Mouse (Mus musculus) hindbrain, embryonic 16.5 days (tissue): ENCODE measurements around the gene BC052040. TPM values are rescaled to one million over a fixed set of nuclear protein-coding genes. Genes with fewer than 3 reads are reported as not detected.

Source experiments
- ATAC-seq: fragments of 200-750 bp; cut with Nextera tagmentation; 2 replicates; pipeline ENCODE4 v1.8.0; 2017; ENCODE audit warnings: moderate TSS enrichment, moderate library complexity
- H3K27ac ChIP-seq: fragments of 300-500 bp; sonication (generic); 2 replicates; pipeline ENCODE4 v1.5.1; 2014; ENCODE audit warnings: low read depth, mild to moderate bottlenecking, control low read depth, low read length, moderate library complexity
- H3K27me3 ChIP-seq: fragments of 300-500 bp; sonication (generic); replicated peaks from 2 replicates; pipeline ENCODE4 v1.6.1; 2014; ENCODE audit warnings: low read length; ENCODE audit not compliant: control insufficient read depth, insufficient read depth
- H3K36me3 ChIP-seq: fragments of 300-500 bp; sonication (generic); 2 replicates; pipeline ENCODE4 v1.6.1; 2014; ENCODE audit warnings: mild to moderate bottlenecking, low read length, moderate library complexity, mixed read lengths; ENCODE audit not compliant: control insufficient read depth, insufficient read depth
- H3K4me1 ChIP-seq: fragments of 300-500 bp; sonication (generic); 2 replicates; pipeline ENCODE4 v1.6.1; 2014; ENCODE audit warnings: low read depth, low read length; ENCODE audit not compliant: control insufficient read depth, insufficient read depth
- H3K4me2 ChIP-seq: fragments of 300-500 bp; sonication (generic); 2 replicates; pipeline ENCODE4 v1.6.1; 2014; ENCODE audit warnings: mild to moderate bottlenecking, low read length, control low read depth, moderate library complexity
- H3K4me3 ChIP-seq: fragments of 300-500 bp; sonication (generic); 2 replicates; pipeline ENCODE4 v1.5.1; 2014; ENCODE audit warnings: mild to moderate bottlenecking, low read length, control low read depth, moderate library complexity
- H3K9ac ChIP-seq: fragments of 300-500 bp; sonication (generic); 2 replicates; pipeline ENCODE4 v1.6.1; 2014; ENCODE audit warnings: low read depth, mild to moderate bottlenecking, control low read depth, low read length, moderate library complexity
- H3K9me3 ChIP-seq: fragments of 300-500 bp; sonication (generic); 2 replicates; pipeline ENCODE4 v1.6.1; 2014; ENCODE audit warnings: mild to moderate bottlenecking, low read length, moderate library complexity; ENCODE audit not compliant: control insufficient read depth
- WGBS: fragments of 180-500 bp; shearing (Covaris S2); extraction: QIAGEN DNeasy Blood & Tissue Kit; methylation state at CpG from one replicate; pipeline ENCODE4 v1.1.7; 2014; 5-methylcytosine and 5-hydroxymethylcytosine counted together
- polyA plus RNA-seq: library from polyadenylated mRNA; unstranded; fragments of >200 nt; fragmentation: Nextera tagmentation; extraction: Ambion mirVana; gene quantifications from 2 replicates; pipeline ENCODE4 v1.2.1, GENCODE M21; 2015

The BC052040 gene
- polyA plus RNA-seq, 1 experiment from 2014 or later = 20.5 TPM

DNA sequence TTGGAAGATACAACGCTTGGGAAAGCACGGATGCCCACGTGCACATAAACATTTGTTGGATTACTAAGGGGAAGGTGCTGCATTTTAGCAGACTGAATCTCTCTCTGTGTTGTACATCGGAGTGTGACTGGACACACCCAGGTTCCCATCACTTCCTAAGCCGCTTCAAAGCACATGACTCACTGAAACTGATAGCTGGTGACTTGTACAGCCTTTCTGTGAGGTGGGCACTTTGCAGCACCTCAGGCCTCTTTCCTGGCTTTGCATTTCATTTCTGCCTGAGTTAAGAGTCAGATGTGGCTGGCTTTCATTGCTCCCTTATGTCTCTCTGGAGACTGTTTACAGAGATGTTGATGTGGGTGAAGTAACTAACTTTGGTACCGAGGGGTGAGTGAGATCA, 29.0 kb downstream of the BC052040 start:
- Histone ChIP-seq H3K4me1 (peaks cover 2% of the 10 kb centered on the region; the same call in 1 of the 2 replicates), H3K9me3 (no peaks in the 10 kb centered on the region), H3K27me3 (no peaks in the 10 kb centered on the region), H3K36me3 (no peaks in the 10 kb centered on the region), H3K27ac (no peak overlapping the region), H3K9ac (no peak overlapping the region), H3K4me2 (no peak overlapping the region), H3K4me3 (no peak overlapping the region)
- 91% methylated on average over 6 of the region's 6 CpGs for WGBS
- no peak for ATAC-seq

DNA sequence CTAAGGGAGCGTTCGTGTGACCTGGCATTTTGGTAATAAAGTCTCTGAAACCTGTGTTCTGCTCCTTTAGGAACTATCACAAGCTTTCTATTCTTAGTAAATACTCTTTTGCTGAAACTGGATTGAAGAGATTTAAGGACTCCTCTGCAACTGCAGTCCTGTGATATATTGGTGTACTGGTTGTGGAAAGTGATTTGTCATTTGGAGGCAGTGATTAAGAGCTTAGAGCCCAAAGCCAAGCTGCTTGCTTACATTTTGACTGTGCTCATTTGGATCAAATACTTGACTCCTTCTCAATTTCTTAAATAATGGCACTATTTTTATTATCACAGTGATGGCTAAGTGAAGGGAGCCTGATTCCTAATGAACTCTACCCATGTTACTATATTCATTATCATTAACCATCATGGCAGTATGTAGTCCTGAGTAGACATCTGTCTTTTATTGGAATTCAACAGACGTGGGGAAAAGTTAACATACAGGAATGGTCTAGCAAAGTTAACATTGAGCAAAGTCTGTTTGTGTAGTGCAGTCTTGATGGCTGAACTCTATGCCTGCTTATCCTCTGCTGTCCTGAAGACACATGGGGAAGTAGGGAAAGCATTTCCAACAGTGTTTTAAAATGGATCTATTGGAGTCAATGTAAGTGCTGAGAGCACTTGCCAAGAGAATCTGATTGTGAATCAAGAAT, 32.5 kb downstream of the BC052040 start:
- Histone ChIP-seq H3K27me3 (no peaks in the 10 kb centered on the region), H3K4me3 (no peak overlapping the region), H3K27ac (no peak overlapping the region), H3K9me3 (no peaks in the 10 kb centered on the region), H3K4me2 (no peak overlapping the region), H3K4me1 (no peaks in the 10 kb centered on the region), H3K9ac (no peak overlapping the region), H3K36me3 (no peaks in the 10 kb centered on the region)
- 92% methylated on average over 3 of the region's 3 CpGs for WGBS
- no peak for ATAC-seq

DNA sequence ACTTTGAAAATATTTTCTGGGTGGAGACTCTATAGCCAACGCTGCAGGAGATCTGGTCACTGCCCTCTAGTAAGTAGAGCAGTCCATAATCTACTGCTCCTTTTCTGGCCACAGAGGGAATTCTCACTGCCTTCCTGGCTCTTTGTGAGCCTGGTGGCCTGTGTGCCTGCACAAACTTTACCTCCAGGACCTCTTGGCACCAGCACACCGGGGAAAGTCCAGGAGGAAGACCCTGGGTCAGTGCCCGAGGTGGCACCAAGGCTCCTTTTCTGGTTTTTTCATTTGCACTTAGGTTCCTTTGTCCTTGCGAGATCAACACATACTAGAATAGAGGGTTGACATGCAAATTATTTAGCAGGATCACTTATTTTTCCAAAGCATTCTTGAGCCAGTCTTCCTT, 47.0 kb downstream of the BC052040 start:
- no peak overlapping the region for H3K4me3 ChIP-seq
- H3K27ac ChIP-seq = no peak overlapping the region
- no peak overlapping the region for H3K9ac ChIP-seq
- no peaks in the 10 kb centered on the region for H3K36me3 ChIP-seq
- no peaks in the 10 kb centered on the region for H3K27me3 ChIP-seq
- no peaks in the 10 kb centered on the region for H3K9me3 ChIP-seq
- no peak overlapping the region for H3K4me2 ChIP-seq
- ATAC-seq = no peak
- 92% methylated on average over 4 of the region's 4 CpGs for WGBS
- H3K4me1 ChIP-seq = peaks cover 5% of the 10 kb centered on the region; the same call in 1 of the 2 replicates

DNA sequence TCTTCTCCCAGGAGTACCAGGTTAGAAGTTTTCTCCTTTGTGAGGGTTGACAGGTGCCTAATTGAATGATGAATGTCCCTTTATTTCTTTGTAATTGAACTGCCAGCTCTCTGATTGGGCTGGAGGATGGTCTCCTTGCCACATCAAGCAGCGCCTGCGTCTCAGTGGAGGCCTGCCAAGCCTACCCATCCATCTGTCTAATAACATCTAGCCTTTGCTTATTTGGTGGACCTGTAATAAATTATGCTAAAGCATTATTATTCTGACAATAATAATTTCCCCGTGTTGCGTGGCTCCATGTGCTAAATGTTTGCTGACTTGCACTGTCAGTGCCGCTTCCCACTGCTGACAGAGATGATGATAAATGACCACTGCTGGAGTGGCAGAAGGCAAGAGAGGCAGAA, 49.5 kb downstream of the BC052040 start:
- Histone ChIP-seq H3K27me3 (no peaks in the 10 kb centered on the region), H3K36me3 (no peaks in the 10 kb centered on the region), H3K9me3 (no peaks in the 10 kb centered on the region), H3K4me2 (no peak overlapping the region), H3K27ac (no peak overlapping the region), H3K4me3 (no peak overlapping the region), H3K4me1 (peaks cover 5% of the 10 kb centered on the region; the same call in 1 of the 2 replicates), H3K9ac (no peak overlapping the region)
- 24% methylated on average over 5 of the region's 5 CpGs for WGBS
- peak; percentile 90 for ATAC-seq

DNA sequence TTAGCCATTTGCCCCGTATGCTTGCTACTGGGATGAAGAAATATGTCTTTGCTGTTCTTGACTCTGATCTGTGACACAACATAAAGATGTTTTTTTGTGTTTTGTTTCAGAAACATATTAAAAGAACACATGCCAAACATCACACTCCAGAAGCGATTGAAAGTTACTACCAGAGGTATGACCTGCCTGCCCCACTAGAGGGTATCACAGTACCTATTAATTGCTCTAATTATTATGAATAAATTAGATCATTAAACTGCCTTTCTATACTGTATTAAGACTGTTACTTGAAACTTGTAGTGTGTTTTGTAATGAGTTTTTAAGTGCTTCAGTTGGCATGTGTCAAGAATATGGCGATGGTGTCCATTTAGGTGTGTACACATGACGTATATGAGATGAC, 50.3 kb downstream of the BC052040 start:
- ATAC-seq = no peak
- H3K27me3 ChIP-seq = no peaks in the 10 kb centered on the region
- no peak overlapping the region for H3K4me2 ChIP-seq
- 67% methylated on average over 4 of the region's 4 CpGs for WGBS
- H3K4me1 ChIP-seq = peaks cover 5% of the 10 kb centered on the region; the same call in 1 of the 2 replicates
- no peaks in the 10 kb centered on the region for H3K36me3 ChIP-seq
- no peak overlapping the region for H3K27ac ChIP-seq
- H3K9me3 ChIP-seq = no peaks in the 10 kb centered on the region
- H3K9ac ChIP-seq = no peak overlapping the region
- no peak overlapping the region for H3K4me3 ChIP-seq

DNA sequence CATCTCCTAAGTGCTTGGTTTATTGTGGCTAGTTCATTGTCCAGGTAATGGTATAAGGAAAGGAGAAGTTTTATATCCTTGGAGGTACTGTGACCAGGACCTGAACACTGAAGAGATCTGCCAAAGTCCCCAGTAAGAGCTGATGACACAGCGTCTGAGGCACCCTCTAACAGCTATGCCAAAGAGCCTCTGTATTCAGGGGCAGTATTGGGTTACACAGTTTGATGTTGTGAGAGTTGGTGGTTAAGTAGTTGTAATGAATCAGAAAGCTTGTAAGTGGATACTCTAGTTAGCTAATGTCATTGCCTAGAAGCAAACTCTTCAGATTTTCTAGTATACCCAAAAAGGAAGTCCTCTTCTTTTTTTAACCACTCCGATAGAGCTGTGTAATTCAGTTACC, 68.7 kb downstream of the BC052040 start:
- 95% methylated on average over 2 of the region's 2 CpGs for WGBS
- Histone ChIP-seq H3K4me3 (no peak overlapping the region), H3K9me3 (no peaks in the 10 kb centered on the region), H3K4me2 (no peak overlapping the region), H3K27me3 (no peaks in the 10 kb centered on the region), H3K4me1 (no peaks in the 10 kb centered on the region), H3K9ac (no peak overlapping the region), H3K27ac (no peak overlapping the region), H3K36me3 (no peaks in the 10 kb centered on the region)
- ATAC-seq = no peak

DNA sequence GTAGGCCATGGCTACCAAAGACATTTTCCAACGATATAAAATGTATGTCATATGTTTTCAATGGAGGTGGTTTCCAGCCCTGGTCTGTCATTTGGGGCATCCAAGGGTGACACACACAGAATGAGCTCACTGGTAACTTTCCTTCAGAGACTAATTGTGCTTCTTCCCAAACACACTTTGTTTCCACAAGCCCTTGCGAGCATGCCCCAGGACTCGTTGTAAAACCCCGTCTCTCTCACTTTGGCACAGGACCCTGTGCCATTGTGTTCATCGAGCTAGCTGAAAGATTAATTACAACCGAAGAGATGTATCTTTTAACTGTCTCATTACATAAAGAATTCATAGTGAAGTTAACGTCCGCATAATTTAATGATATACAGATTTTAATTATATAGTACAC, 78.2 kb downstream of the BC052040 start:
- no peak for ATAC-seq
- 49% methylated on average over 8 of the region's 8 CpGs for WGBS
- no peaks in the 10 kb centered on the region for H3K27me3 ChIP-seq
- no peaks in the 10 kb centered on the region for H3K36me3 ChIP-seq
- H3K9ac ChIP-seq = no peak overlapping the region
- H3K4me3 ChIP-seq = no peak overlapping the region
- H3K9me3 ChIP-seq = no peaks in the 10 kb centered on the region
- H3K4me1 ChIP-seq = peaks cover 4% of the 10 kb centered on the region
- no peak overlapping the region for H3K4me2 ChIP-seq
- H3K27ac ChIP-seq = no peak overlapping the region

DNA sequence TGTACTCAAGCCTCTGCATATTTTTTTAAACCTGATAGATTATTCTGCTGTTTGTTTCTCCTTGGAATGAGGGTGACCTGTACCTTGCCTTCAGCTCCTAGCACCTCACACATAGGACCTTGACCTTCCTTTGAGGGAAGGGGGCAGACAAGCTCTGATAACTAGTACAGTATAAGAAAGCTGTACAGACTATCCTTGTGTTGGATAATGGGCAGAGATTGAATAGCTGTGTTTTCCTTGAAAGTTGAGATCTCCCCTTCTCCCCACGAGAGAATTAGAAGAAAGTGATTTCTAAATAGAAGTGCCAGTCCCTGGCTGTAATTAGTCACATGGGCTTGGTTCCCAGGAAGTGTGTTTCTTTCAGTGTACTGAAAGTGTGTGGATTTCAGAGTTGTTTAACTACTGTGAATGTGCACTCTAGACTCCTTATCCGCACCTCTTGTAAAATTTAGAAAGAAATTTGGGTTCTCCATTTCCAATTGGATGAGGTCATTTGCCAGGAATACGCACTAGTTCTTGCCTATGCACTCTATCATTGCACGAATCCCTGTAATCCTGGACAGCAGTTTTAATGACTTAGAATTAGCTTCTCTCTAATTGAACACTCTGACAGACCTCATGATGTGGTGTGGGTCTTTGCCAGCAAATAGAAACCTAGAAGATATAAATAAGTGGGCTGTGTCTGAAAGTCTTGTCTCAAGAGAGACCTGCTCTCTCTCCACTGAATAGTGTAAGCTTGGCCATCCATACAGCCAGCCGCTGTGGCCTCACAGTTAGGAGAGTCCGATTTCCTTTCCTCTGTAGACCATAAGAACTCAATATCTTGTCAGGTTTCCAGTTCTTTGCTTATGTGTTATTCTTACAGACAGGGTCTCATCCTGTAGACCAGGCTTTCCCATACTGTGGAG, 79.0 kb downstream of the BC052040 start:
- Histone ChIP-seq H3K4me3 (no peak overlapping the region), H3K9me3 (no peaks in the 10 kb centered on the region), H3K27me3 (no peaks in the 10 kb centered on the region), H3K9ac (no peak overlapping the region), H3K4me2 (no peak overlapping the region), H3K36me3 (no peaks in the 10 kb centered on the region), H3K27ac (no peak overlapping the region), H3K4me1 (peaks cover 4% of the 10 kb centered on the region)
- 72% methylated on average over 6 of the region's 6 CpGs for WGBS
- ATAC-seq = no peak

DNA sequence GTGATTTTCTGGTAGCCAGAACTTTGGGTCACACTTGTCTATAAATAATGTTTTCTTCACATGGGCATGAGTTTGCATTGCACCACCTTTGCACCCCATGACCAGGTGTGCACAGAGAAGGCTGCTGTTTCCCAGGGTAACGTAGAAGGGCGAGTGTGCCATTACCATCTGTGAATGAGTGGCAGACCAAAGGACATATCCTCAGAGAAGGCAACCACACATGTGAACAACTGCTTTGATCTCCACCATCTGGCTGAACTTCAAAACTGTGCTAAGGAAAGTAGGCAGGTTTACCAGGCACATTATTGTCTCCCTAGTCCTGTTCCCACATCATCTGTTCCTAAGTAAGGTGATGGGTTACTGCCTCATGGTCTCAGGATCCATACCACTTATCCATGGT, 86.0 kb downstream of the BC052040 start:
- WGBS = 92% methylated on average over 2 of the region's 2 CpGs
- Histone ChIP-seq H3K4me2 (no peak overlapping the region), H3K27ac (no peak overlapping the region), H3K9ac (no peak overlapping the region), H3K27me3 (no peaks in the 10 kb centered on the region), H3K36me3 (no peaks in the 10 kb centered on the region), H3K4me1 (no peaks in the 10 kb centered on the region), H3K4me3 (no peak overlapping the region), H3K9me3 (no peaks in the 10 kb centered on the region)
- no peak for ATAC-seq
